Mouse (Mus musculus): ENCODE data around the gene Ttc33.

Gene Ttc33

GRCm38 (mm10) chr15:5185366-5186292, at the start of gene Ttc33:
TSS of gene Ttc33 (plus strand) at chr15:5185525.
- DNase-seq (ENCODE audit: low read depth, low spot score), result peak; percentile 77

GRCm38 (mm10) chr15:5138021-5138856, 47.1 kb upstream of the Ttc33 start:
- no peak for DNase-seq (ENCODE audit: low read depth, low spot score)

GRCm38 (mm10) chr15:5139366-5139765, 46.0 kb upstream of the Ttc33 start:
- DNase-seq (ENCODE audit: low read depth, low spot score), result no peak

- DNase-seq (ENCODE audit: low read depth, low spot score), result no peak
Observed at GRCm38 (mm10) chr15:5139863-5140262, 45.5 kb upstream of the Ttc33 start.

- DNase-seq (ENCODE audit: low read depth, low spot score), result no peak
Observed at GRCm38 (mm10) chr15:5140357-5140756, 45.0 kb upstream of the Ttc33 start.

- DNase-seq (ENCODE audit: low read depth, low spot score), result no peak
Observed at GRCm38 (mm10) chr15:5142047-5142446, 43.3 kb upstream of the Ttc33 start.

GRCm38 (mm10) chr15:5142714-5143113, 42.6 kb upstream of the Ttc33 start:
- no peak for DNase-seq (ENCODE audit: low read depth, low spot score)

- peak; percentile 73 for DNase-seq (ENCODE audit: low read depth, low spot score)
Observed at GRCm38 (mm10) chr15:5143361-5144020, 41.8 kb upstream of the Ttc33 start, which contains the start of gene Prkaa1. TSS of gene Prkaa1 (plus strand) at chr15:5143861.

- DNase-seq (ENCODE audit: low read depth, low spot score), result no peak
Observed at GRCm38 (mm10) chr15:5144021-5144778, 41.1 kb upstream of the Ttc33 start.

- no peak for DNase-seq (ENCODE audit: low read depth, low spot score)
Observed at GRCm38 (mm10) chr15:5145196-5145945, 40.0 kb upstream of the Ttc33 start.

- DNase-seq (ENCODE audit: low read depth, low spot score), result no peak
Observed at GRCm38 (mm10) chr15:5149187-5149586, 36.1 kb upstream of the Ttc33 start.

- DNase-seq (ENCODE audit: low read depth, low spot score), result no peak
Observed at GRCm38 (mm10) chr15:5152171-5152570, 33.2 kb upstream of the Ttc33 start.

- DNase-seq (ENCODE audit: low read depth, low spot score), result no peak
Observed at GRCm38 (mm10) chr15:5154621-5155020, 30.7 kb upstream of the Ttc33 start.

GRCm38 (mm10) chr15:5155093-5155492, 30.2 kb upstream of the Ttc33 start:
- DNase-seq (ENCODE audit: low read depth, low spot score), result no peak

GRCm38 (mm10) chr15:5156355-5156754, 29.0 kb upstream of the Ttc33 start:
- no peak for DNase-seq (ENCODE audit: low read depth, low spot score)

- no peak for DNase-seq (ENCODE audit: low read depth, low spot score)
Observed at GRCm38 (mm10) chr15:5157386-5157785, 27.9 kb upstream of the Ttc33 start.

- no peak for DNase-seq (ENCODE audit: low read depth, low spot score)
Observed at GRCm38 (mm10) chr15:5158827-5159226, 26.5 kb upstream of the Ttc33 start.

GRCm38 (mm10) chr15:5165121-5165773, 20.1 kb upstream of the Ttc33 start:
- no peak for DNase-seq (ENCODE audit: low read depth, low spot score)

GRCm38 (mm10) chr15:5173217-5173820, 12.0 kb upstream of the Ttc33 start:
- DNase-seq (ENCODE audit: low read depth, low spot score), result no peak

Data from retina, postnatal 7 days (tissue).